Mouse (Mus musculus) heart, postnatal 14 days (tissue): Measurements from ENCODE around the gene 2700081O15Rik. TPM values are rescaled to one million over a fixed set of nuclear protein-coding genes. Genes with fewer than 3 reads are reported as not detected.

Experiments
- DNase-seq, 2 experiments: peaks; one replicate each; pipeline ENCODE4 v3.0.0; 2021 to 2022
- intact Hi-C: fragments of 180-260 bp; cut with DNase I; formaldehyde crosslinking; loops from one replicate; pipeline ENCODE4 v1.15.1; 2025
- total RNA-seq, 2 experiments: library from RNA; stranded (reverse); gene quantifications; 2 replicates each; pipeline ENCODE4 v1.2.3; 2021

The 2700081O15Rik gene
- total RNA-seq, 2 experiments from 2014 or later: 23.7 to 23.8 TPM

GRCm38 (mm10) chr19:7417911-7418849 is 755 bp downstream of the 2700081O15Rik start:
- DNase-seq: peak; percentile 95
- intact Hi-C loops: loop anchor here (2.0 to 5.0 kb wide), 5 partner anchors 36 to 181 kb away; partner anchors contain the start of gene Spindoc

- intact Hi-C loops: loop anchor here (2.0 to 5.0 kb wide), 3 partner anchors 37 to 182 kb away; partner anchors contain the start of gene Spindoc
- no peak for DNase-seq
These were observed 1.7 kb downstream of the 2700081O15Rik start for GRCm38 (mm10) chr19:7419134-7419533.

GRCm38 (mm10) chr19:7420108-7420507 is 2.7 kb downstream of the 2700081O15Rik start:
- intact Hi-C loops: no loop called here
- DNase-seq: no peak

GRCm38 (mm10) chr19:7420841-7421601 is 3.6 kb downstream of the 2700081O15Rik start:
- DNase-seq: no peak
- intact Hi-C loops: no loop called here

DNA sequence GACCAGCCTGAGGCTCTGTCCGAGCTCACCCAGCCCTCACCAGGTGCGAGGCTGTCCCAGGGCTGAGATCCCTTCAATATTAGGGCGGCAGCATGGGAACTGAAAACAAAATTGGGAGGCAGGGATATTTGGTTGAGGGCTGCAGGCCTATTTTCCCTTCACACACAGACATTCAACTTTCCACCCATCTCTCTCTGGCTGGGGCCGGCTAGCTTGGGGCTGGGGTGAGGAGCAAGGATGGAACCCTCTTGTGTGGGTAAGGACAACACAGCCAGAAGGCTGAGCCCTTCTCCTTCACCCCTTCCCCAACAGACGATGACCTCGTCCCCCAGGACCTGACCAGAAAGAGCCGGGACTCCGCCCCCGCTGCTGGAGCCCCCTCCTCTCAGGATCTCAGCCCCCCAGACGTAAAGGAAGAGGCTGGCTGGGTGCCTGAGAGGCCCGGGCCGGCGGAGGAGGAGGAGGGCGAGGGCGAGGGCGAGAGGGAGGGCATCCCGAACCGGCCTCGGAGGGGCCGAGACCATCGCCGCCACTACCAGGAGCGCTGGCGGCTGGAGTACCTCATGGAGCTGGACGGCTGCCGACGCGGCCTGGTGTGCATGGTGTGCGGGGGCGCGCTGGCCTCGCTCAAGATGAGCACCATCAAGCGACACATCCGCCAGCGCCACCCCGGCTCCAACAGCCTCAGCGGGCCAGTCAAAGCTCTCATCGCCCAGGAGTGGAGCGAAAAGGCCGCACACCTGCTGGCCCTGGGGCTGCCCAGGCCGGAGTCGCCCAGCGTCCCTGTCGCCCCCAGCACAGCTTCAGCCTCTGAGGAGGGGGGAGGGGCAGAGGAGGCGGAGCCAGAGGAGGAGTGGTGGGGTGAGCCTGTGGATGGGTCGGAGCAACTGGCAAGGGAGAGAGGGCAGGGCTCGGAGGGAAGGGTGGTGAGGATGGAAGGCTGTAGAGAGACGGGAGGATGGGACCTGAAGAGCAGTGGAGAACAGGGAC is 4.5 kb downstream of the 2700081O15Rik start:
- peak; percentile 48 to 52 for DNase-seq
- intact Hi-C loops: no loop called here

DNA sequence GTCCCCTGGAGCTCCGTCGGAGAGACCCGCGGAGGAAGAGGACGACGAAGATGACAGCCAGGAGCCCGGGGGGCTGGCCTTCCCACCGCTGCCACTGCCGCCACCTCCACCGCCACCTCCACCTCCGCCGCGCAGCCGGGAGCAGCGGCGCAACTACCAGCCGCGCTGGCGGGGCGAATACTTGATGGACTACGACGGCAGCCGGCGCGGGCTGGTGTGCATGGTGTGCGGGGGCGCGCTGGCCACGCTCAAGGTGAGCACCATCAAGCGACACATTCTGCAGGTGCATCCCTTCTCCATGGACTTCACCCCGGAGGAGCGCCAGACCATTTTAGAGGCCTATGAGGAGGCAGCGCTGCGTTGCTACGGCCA is 5.2 kb downstream of the 2700081O15Rik start:
- intact Hi-C loops: no loop called here

GRCm38 (mm10) chr19:7423028-7423655 is 5.7 kb downstream of the 2700081O15Rik start:
- intact Hi-C loops: no loop called here
- DNase-seq: peak; percentile 94

More for the DNA sequence above, 5.2 kb downstream of the 2700081O15Rik start:
- DNase-seq: peak in 1 of 2 experiments; percentile 32

GRCm38 (mm10) chr19:7423656-7424030 is 6.2 kb downstream of the 2700081O15Rik start:
- DNase-seq: no peak

DNA sequence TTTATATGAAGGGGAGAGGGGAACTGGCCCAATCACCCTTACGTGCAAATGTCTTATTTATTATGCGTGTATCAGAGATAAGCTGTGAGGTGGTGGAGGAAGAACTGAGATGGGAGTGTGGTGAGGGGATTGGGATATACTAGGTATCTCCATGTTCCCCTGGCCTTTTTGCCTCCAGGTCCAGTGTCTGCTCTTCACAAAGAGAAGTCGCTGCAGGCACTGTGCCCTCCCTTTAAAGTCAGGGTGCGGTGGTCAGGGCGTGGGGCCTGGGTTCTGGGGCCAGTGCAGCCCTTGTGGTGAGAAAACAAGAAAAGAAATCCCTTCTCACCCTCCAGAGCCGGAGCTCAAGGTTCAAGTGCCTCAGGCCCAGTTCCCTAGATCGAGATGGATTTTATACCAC is 6.7 kb downstream of the 2700081O15Rik start:
- no peak for DNase-seq
- intact Hi-C loops: no loop called here

More at GRCm38 (mm10) chr19:7423656-7424030, 6.2 kb downstream of the 2700081O15Rik start:
- intact Hi-C loops: no loop called here

DNA sequence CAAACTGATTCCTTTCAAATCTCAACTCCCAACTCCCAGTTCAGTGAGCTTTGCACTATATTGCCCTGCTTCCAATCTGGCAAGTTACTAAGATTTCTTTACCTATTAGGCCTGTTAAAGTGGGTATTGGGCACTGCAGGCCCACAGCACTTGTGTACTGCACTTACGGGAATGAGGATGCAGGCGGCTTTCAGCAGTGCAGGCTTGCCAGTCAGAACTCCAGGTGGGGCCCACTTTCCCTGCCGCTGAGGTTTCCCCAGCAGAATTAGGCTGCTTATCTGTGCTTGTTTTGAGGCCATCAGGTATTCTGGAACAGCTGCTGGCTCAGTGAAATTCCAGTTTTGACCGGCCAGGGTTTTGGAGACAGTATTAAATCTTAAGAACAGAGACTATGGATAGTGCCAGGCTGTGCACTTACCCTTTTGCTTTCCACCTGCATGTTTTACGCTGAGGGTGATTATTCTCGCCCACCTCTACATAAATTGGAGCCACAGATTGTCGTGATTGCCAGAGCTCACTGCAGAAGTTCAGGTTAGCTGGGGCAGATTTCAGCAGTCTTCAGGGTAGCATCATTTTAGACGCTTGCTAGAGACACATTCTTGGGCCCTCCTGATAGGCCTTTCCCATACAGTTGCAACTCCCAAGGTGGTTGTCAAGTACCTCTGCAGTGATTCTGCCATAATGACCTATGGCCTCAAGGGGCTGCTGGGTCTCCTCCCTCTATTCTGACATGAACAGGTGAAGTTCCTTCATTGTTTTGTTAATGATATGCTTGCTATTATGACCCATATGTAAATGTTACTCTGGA is 7.4 kb downstream of the 2700081O15Rik start:
- no peak for DNase-seq

GRCm38 (mm10) chr19:7425398-7425775 is 8.0 kb downstream of the 2700081O15Rik start:
- no peak for DNase-seq
- intact Hi-C loops: no loop called here

More for the DNA sequence above, 7.4 kb downstream of the 2700081O15Rik start:
- intact Hi-C loops: no loop called here

- DNase-seq: no peak
- intact Hi-C loops: loop anchor here (10.0 kb wide), 1 partner anchor 370 kb away; no protein-coding TSS in a partner anchor
These were observed 17.5 kb downstream of the 2700081O15Rik start for GRCm38 (mm10) chr19:7434887-7435286.

GRCm38 (mm10) chr19:7436061-7436970 is 18.9 kb downstream of the 2700081O15Rik start:
- DNase-seq: peak in 1 of 2 experiments; percentile 74
- intact Hi-C loops: loop anchor here (2.0 to 10.0 kb wide), 2 partner anchors 202 to 372 kb away; no protein-coding TSS in a partner anchor

GRCm38 (mm10) chr19:7438295-7438694 is 20.9 kb downstream of the 2700081O15Rik start:
- no peak for DNase-seq
- intact Hi-C loops: loop anchor here (10.0 kb wide), 1 partner anchor 373 kb away; no protein-coding TSS in a partner anchor

GRCm38 (mm10) chr19:7441493-7441892 is 24.1 kb downstream of the 2700081O15Rik start:
- intact Hi-C loops: loop anchor here (5.0 kb wide), 4 partner anchors 41 to 176 kb away; partner anchors contain the start of gene Rtn3
- DNase-seq: peak; percentile 54 to 76

GRCm38 (mm10) chr19:7445105-7445504 is 27.7 kb downstream of the 2700081O15Rik start:
- intact Hi-C loops: no loop called here
- DNase-seq: no peak

DNA sequence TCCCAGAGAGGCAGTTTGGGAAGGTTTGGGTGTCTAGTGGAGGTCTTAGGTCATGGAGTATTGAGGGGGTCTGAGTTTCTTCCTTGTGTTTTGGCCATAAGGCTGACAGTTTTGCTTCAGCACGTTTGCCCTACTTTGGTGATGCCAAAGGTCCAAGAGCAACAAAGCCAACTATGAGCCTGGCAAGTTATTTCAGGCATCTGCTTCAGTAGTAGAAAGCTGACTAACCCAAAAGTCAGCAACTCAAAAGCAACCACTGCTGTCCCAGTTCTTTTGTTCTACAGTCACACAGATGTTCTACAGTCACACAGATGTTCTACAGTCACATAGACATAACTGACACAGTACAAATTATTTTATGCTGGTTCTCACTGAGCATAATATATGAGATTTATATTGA is 28.2 kb downstream of the 2700081O15Rik start:
- no peak for DNase-seq
- intact Hi-C loops: no loop called here
